ENCODE assay signal across 9 mouse cellular contexts in genomic region chr4:140153101-140153500, GRCm38 (mm10).
DNase-seq lines count a peak whose midpoint lies in the region; ATAC-seq and TF ChIP-seq lines count a peak whose summit lies in the region.
"Had no signal": no experiment of that assay in that cellular context is flagged by ENCODE, and none has a peak within 500 bp of the region (broad histone marks: within the 10 kb centered on the region; RNA-seq: fewer than 3 reads in every experiment).

No protein-coding gene starts in this region.

- intact Hi-C loops in left cerebral cortex, postnatal 4 days (cut with DNase I) = no loop called here

- no peaks in the 10 kb centered on the region for H3K9me3 ChIP-seq in forebrain, postnatal 0 days (ENCODE audit: low read length)

- 22% methylated on average over 7 of the region's 7 CpGs for WGBS in lung, adult 2 months
- WGBS in forebrain, postnatal 0 days = 35% methylated on average over 7 of the region's 7 CpGs

- H3K27ac ChIP-seq in forebrain, postnatal 0 days (ENCODE audit: low read depth, low read length) = no peak overlapping the region
- H3K27ac ChIP-seq: macrophage had no signal

- TF ChIP-seq POLR2A in lung, adult 2 months (IDR thresholded peaks at IDR 0.05; ENCODE audit: borderline replicate concordance, extremely low read depth, low read depth, low read length) = no peak

- H3K4me3 ChIP-seq in lung, adult 2 months (replicated peaks; ENCODE audit: extremely low read depth, low read depth, low read length) = no peak overlapping the region
- no peak overlapping the region for H3K4me3 ChIP-seq in forebrain, postnatal 0 days (ENCODE audit: low read depth, low read length)

- no peaks in the 10 kb centered on the region for H3K27me3 ChIP-seq in forebrain, postnatal 0 days (ENCODE audit: insufficient read depth, low read length)
- H3K27me3 ChIP-seq in splenic B cell, adult 2 months (ENCODE audit: control insufficient read depth, insufficient read depth, low read length, poor library complexity, severe bottlenecking) = no peaks in the 10 kb centered on the region

- peak; percentile 39 to 53 for DNase-seq in adrenal gland, adult 18-20 months (ENCODE audit: low spot score in 2 of 2)
- no peak for DNase-seq in adrenal gland, adult 8-10 months
- DNase-seq in lung, adult 2 months = peak; percentile 32
- DNase-seq in lung, postnatal 25 days (ENCODE audit: low spot score) = no peak
- DNase-seq in c-Kit-positive CD71-negative TER-119-negative erythroid progenitor cells, embryonic 14.5 days (ENCODE audit: low read depth) = peak; percentile 10
- DNase-seq in forebrain, postnatal 0 days = peak; percentile 72
- peak; percentile 61 for DNase-seq in left cerebral cortex, postnatal 4 days
- peak; percentile 19 for DNase-seq in splenic B cell, adult 2 months (ENCODE audit: low read depth, low spot score)

- ATAC-seq in forebrain, postnatal 0 days = no peak

- H3K36me3 ChIP-seq in forebrain, postnatal 0 days (ENCODE audit: insufficient read depth) = no peaks in the 10 kb centered on the region
- no peaks in the 10 kb centered on the region for H3K36me3 ChIP-seq in splenic B cell, adult 2 months (ENCODE audit: control insufficient read depth, insufficient read depth, low read length, poor library complexity, severe bottlenecking)

- H3K4me2 ChIP-seq in forebrain, postnatal 0 days (ENCODE audit: low read depth) = no peak overlapping the region

- no peak overlapping the region for H3K9ac ChIP-seq in forebrain, postnatal 0 days

- H3K4me1 ChIP-seq in lung, adult 2 months (ENCODE audit: control insufficient read depth, insufficient read depth, low read length) = no peaks in the 10 kb centered on the region
- 0 out of 2 replicates have a peak, but pooled peaks cover 2% of the 10 kb centered on the region for H3K4me1 ChIP-seq in forebrain, postnatal 0 days (ENCODE audit: insufficient read depth)

- TF ChIP-seq CTCF in lung, adult 2 months (IDR thresholded peaks at IDR 0.05; ENCODE audit: insufficient read depth, low read length) = peak; percentile 78
- peak; percentile 87 for TF ChIP-seq CTCF in forebrain, postnatal 0 days (IDR thresholded peaks at IDR 0.05; ENCODE audit: low read depth)

Comparison
In these comparisons a context has a peak if more than half of its experiments do, and no peak if none do; other contexts are left out.
1. DNase-seq: peak in adrenal gland, adult 18-20 months (2 of 2), lung, adult 2 months (single experiment), c-Kit-positive CD71-negative TER-119-negative erythroid progenitor cells, embryonic 14.5 days (single experiment), forebrain, postnatal 0 days (single experiment), left cerebral cortex, postnatal 4 days (single experiment) and splenic B cell, adult 2 months (single experiment); none in adrenal gland, adult 8-10 months (single experiment) and lung, postnatal 25 days (single experiment).